Mouse (Mus musculus) thymus, adult 2 months (tissue): Measurements from ENCODE around the gene Mecr.

Source experiments
- CTCF ChIP-seq: fragments of 200-500 bp; IDR thresholded peaks from 2 replicates; pipeline ENCODE4 v1.5.1; 2012; ENCODE audit warnings: mild to moderate bottlenecking, control low read depth, low read length, moderate library complexity, borderline replicate concordance; ENCODE audit not compliant: control insufficient read depth, poor library complexity, insufficient read depth; ENCODE audit errors: extremely low read depth
- POLR2A ChIP-seq: fragments of 200-500 bp; IDR thresholded peaks from 2 replicates; pipeline ENCODE4 v1.6.1; 2012; ENCODE audit warnings: mild to moderate bottlenecking, low read length, control low read depth, moderate library complexity; ENCODE audit not compliant: control insufficient read depth, poor library complexity, insufficient read depth; ENCODE audit errors: extremely low read depth

DNA sequence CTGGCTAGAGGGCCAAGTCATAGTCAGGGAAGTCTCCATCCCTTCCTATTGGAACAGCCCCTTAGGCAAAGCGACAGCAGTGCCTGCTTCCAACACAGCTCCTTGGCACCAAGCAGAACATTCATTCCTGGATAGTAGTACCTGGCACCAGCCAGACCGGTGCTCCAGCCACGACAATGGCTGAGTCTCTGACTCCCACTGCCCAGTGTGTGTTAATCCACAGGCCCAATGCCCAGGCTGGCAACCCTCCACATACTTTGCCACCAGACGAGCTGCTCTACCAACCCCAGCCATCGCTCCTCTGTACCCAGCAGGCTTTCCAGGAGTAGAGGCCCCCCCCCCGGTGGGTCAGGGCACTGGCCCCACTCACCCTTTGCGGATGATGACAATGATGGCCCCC is 45.8 kb upstream of the Mecr start:
- no peak for TF ChIP-seq POLR2A
- no peak for TF ChIP-seq CTCF
